ENCODE assay signal across 8 mouse cellular contexts in genomic region chr5:124095077-124095581, GRCm38 (mm10). TPM values are rescaled to one million over a fixed set of nuclear protein-coding genes. Genes with fewer than 3 reads are reported as not detected.
A peak's percentile ranks its signal among the peaks of the same experiment; 100 is the strongest.
DNase-seq lines count a peak whose midpoint lies in the region; ATAC-seq and TF ChIP-seq lines count a peak whose summit lies in the region.

No protein-coding gene starts in this region.

- H3K27ac ChIP-seq in hindbrain, embryonic 13.5 days, result no peak overlapping the region
- peak overlapping the region; percentile 84 for H3K27ac ChIP-seq in liver, postnatal 0 days (ENCODE audit: low read depth)

- H3K9me3 ChIP-seq in hindbrain, embryonic 13.5 days, result no peaks in the 10 kb centered on the region
- no peaks in the 10 kb centered on the region for H3K9me3 ChIP-seq in liver, postnatal 0 days (ENCODE audit: low read length)

- ATAC-seq in hindbrain, embryonic 13.5 days (ENCODE audit: low FRiP score), result peak; percentile 70
- peak; percentile 70 for ATAC-seq in liver, postnatal 0 days

- H3K36me3 ChIP-seq in hindbrain, embryonic 13.5 days, result no peaks in the 10 kb centered on the region
- H3K36me3 ChIP-seq in liver, postnatal 0 days (replicated peaks; ENCODE audit: insufficient read depth, low read length), result no peaks in the 10 kb centered on the region

- TF ChIP-seq CTCF in liver, postnatal 0 days (IDR thresholded peaks at IDR 0.05; ENCODE audit: low read depth), result no peak

- WGBS in hindbrain, embryonic 13.5 days, result 12% methylated on average over 19 of the region's 19 CpGs
- WGBS in liver, postnatal 0 days (ENCODE audit: insufficient replicate concordance), result 13% methylated on average over 19 of the region's 19 CpGs

- peaks cover 45% of the 10 kb centered on the region for H3K27me3 ChIP-seq in hindbrain, embryonic 13.5 days
- H3K27me3 ChIP-seq in liver, postnatal 0 days (ENCODE audit: insufficient read depth, low read length), result no peaks in the 10 kb centered on the region

- peak overlapping the region; percentile 65 for H3K4me2 ChIP-seq in hindbrain, embryonic 13.5 days
- peak overlapping the region; percentile 99 for H3K4me2 ChIP-seq in liver, postnatal 0 days (ENCODE audit: low read depth, low read length)

- no peak for TF ChIP-seq EP300 in liver, postnatal 0 days (IDR thresholded peaks at IDR 0.05; ENCODE audit: low read depth)

- H3K4me3 ChIP-seq in hindbrain, embryonic 13.5 days, result peak overlapping the region; percentile 47
- H3K4me3 ChIP-seq in liver, postnatal 0 days (ENCODE audit: low read depth, low read length), result peak overlapping the region; percentile 71

- peak overlapping the region; percentile 73 for H3K9ac ChIP-seq in hindbrain, embryonic 13.5 days
- peak overlapping the region; percentile 85 for H3K9ac ChIP-seq in liver, postnatal 0 days (replicated peaks)

- peak; percentile 79 for DNase-seq in cerebellum, adult 9-11 months
- DNase-seq in cerebellum, postnatal 36 days, result no peak
- DNase-seq in thymus, postnatal 4 days, result peak; percentile 46
- DNase-seq in thymus, postnatal 25 days, result no peak
- DNase-seq in liver, postnatal 0 days, result peak; percentile 72
- peak; percentile 73 to 84 for DNase-seq in spleen, postnatal 4 days (ENCODE audit: low spot score in 2 of 2)
- no peak for DNase-seq in urinary bladder, postnatal 4 days (ENCODE audit: low spot score in 2 of 2)

- peaks cover 17% of the 10 kb centered on the region for H3K4me1 ChIP-seq in hindbrain, embryonic 13.5 days (replicated peaks)
- H3K4me1 ChIP-seq in liver, postnatal 0 days (ENCODE audit: insufficient read depth), result peaks cover 34% of the 10 kb centered on the region

RNA-seq across cellular contexts. Expression of gene Abcb9, which starts 0.5 kb away (rescaled TPM):
- 7.1 and 8.3 TPM in 2 replicates for polyA plus RNA-seq in hindbrain, embryonic 13.5 days (2015; fragmentation: Nextera tagmentation; extraction: Ambion mirVana)
- polyA plus RNA-seq in liver, postnatal 0 days (2015; fragmentation: Nextera tagmentation; extraction: Ambion mirVana), result 3.7 and 3.8 TPM in 2 replicates

RNA-seq across cellular contexts. Expression of gene Ogfod2, which starts 17.0 kb away (rescaled TPM):
- polyA plus RNA-seq in hindbrain, embryonic 13.5 days (2015; fragmentation: Nextera tagmentation; extraction: Ambion mirVana), result 29.4 and 34.0 TPM in 2 replicates
- 14.9 and 16.8 TPM in 2 replicates for polyA plus RNA-seq in liver, postnatal 0 days (2015; fragmentation: Nextera tagmentation; extraction: Ambion mirVana)

RNA-seq across cellular contexts. Expression of gene Arl6ip4, which starts 20.8 kb away (rescaled TPM):
- 71.7 and 75.1 TPM in 2 replicates for polyA plus RNA-seq in hindbrain, embryonic 13.5 days (2015; fragmentation: Nextera tagmentation; extraction: Ambion mirVana)
- polyA plus RNA-seq in liver, postnatal 0 days (2015; fragmentation: Nextera tagmentation; extraction: Ambion mirVana), result 53.9 and 54.3 TPM in 2 replicates

Comparison
In these comparisons a context has a peak if more than half of its experiments do, and no peak if none do; other contexts are left out.
1. DNase-seq: peak in cerebellum, adult 9-11 months (single experiment), thymus, postnatal 4 days (single experiment), liver, postnatal 0 days (single experiment) and spleen, postnatal 4 days (2 of 2); none in cerebellum, postnatal 36 days (0 of 2), thymus, postnatal 25 days (single experiment) and urinary bladder, postnatal 4 days (0 of 2).